Mouse (Mus musculus): ENCODE measurements around the gene Arhgef9.
A peak's percentile ranks its signal among the peaks of the same experiment; 100 is the strongest.

DNA sequence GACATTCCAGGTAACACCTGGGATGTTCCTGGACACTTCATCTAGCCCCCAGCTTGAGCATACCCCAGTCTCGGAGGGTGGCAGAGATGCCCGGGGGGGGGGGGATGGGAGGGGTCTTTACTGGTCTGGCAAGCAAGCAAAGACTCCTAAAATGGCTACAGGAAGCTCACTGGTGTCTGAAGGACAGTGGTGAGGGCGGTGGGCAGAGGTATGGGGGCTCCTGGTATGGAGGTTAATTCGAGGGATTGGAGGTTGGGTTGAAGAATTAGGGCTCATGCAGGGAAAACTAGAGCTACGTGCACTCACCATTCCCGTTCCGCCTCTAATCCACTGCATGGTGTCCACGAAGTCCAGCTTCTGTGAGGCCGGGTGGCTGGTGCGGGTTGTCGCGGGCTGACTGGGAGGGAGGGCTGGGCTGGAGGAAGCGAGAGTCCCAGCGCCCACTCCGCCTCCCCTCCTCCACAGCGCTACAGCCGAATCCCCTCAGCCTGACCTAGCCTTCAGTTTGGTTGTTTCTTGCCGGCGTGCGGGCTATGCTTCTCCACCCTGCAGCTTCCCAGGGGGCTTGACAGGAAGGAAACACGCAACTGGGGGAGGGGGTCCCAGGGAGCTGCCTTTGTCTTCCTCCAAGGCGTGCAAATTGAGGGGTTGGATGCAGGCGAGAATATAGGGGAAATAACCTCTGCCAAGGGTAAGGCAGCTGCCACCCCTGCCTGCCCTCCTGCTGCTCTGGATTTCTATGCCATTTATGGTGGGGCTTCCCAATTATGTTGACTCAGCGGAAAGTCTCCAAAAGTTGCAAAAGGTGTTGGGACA, at the start of gene Arhgef9:
- TF ChIP-seq CTCF (IDR thresholded peaks at IDR 0.05; ENCODE audit: extremely low read depth, insufficient read depth, low read length) (no peak), POLR2A (IDR thresholded peaks at IDR 0.05; ENCODE audit: extremely low read depth, insufficient read depth, low read length) (peak; percentile 47; the same call in 1 of the 2 replicates)
